In the genomic region with DNA sequence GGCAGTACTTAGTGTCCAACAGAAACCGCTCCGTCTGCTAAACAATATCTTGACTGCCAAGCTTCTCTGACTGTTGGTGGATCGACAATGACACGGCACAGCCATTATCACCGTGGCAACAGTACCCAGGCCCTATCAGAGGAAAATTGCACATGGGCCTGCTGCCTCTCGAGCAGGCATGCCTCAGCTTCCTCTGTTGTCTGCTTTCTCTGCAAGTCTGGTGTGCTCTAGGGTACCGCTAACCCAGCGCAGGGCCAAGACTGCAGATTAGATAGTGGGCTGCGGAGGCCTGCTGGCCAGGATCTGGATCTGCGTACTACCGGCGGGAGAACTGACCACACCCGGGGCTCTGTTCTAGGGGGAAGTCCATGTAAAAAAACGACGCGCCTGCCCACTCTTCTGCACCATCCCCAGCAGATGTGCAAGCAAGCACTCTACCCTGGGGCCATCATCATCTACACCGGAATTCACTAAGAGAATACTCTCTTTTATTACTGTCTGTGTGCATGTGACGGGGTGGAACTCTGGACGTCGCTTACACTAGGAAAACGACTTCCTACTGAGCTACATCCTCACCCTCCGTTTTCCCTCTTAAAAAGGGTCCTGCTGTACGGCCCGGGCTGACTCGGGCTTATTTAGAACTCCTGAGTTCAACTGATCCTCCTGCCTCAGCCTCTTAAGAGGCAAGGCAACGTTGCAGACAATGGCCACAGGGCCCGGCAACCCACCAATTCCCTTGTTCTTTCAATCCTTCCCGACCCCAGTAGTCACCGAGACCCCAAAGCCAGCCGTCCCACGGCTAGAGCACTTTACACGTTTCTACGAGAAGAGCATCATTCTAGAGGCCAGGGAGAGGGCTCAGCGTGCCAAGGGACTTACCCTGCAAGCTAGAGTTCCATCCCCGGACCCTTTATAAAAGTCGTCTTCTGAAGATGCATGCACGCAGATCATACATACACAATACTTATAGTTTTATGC, we compare ENCODE assay signal across 8 mouse cellular contexts. TPM values are rescaled to one million over a fixed set of nuclear protein-coding genes. Genes with fewer than 3 reads are reported as not detected.
A peak's percentile ranks its signal among the peaks of the same experiment; 100 is the strongest.
DNase-seq lines count a peak whose midpoint lies in the region; ATAC-seq and TF ChIP-seq lines count a peak whose summit lies in the region.

No protein-coding gene starts in this region.

- H3K9ac ChIP-seq in kidney, embryonic 16.5 days (replicated peaks; ENCODE audit: low read length): peak overlapping the region; percentile 92

- no peak for ATAC-seq in kidney, embryonic 16.5 days (ENCODE audit: low FRiP score, low TSS enrichment)

- 6% methylated on average over 37 of the region's 37 CpGs for WGBS in kidney, embryonic 16.5 days
- 11% methylated on average over 37 of the region's 37 CpGs for WGBS in forebrain, embryonic 10.5 days
- 3% methylated on average over 37 of the region's 37 CpGs for WGBS in olfactory bulb, adult 2 months

- no peak for TF ChIP-seq POLR2A in olfactory bulb, adult 2 months (IDR thresholded peaks at IDR 0.05; ENCODE audit: insufficient read depth, low read depth, low read length)

- H3K4me1 ChIP-seq in kidney, embryonic 16.5 days (ENCODE audit: insufficient read depth, low read length): peaks cover 26% of the 10 kb centered on the region
- H3K4me1 ChIP-seq in forebrain, embryonic 10.5 days: peaks cover 41% of the 10 kb centered on the region
- peaks cover 25% of the 10 kb centered on the region for H3K4me1 ChIP-seq in olfactory bulb, adult 2 months (ENCODE audit: control insufficient read depth, insufficient read depth, low read length)

- H3K27me3 ChIP-seq in kidney, embryonic 16.5 days (ENCODE audit: insufficient read depth, low read length): no peaks in the 10 kb centered on the region
- no peaks in the 10 kb centered on the region for H3K27me3 ChIP-seq in forebrain, embryonic 10.5 days (ENCODE audit: poor library complexity, severe bottlenecking)

- H3K36me3 ChIP-seq in kidney, embryonic 16.5 days (ENCODE audit: insufficient read depth, low read length): peaks cover 12% of the 10 kb centered on the region; the same call in 1 of the 2 replicates
- peaks cover 29% of the 10 kb centered on the region for H3K36me3 ChIP-seq in forebrain, embryonic 10.5 days (replicated peaks)

- H3K27ac ChIP-seq in kidney, embryonic 16.5 days (ENCODE audit: low read length): peak overlapping the region; percentile 52
- H3K27ac ChIP-seq in forebrain, embryonic 10.5 days: peak overlapping the region; percentile 89
- H3K27ac ChIP-seq in olfactory bulb, adult 2 months (ENCODE audit: insufficient read depth, low read depth, low read length): peak overlapping the region; percentile 65

- DNase-seq in kidney, postnatal 25 days: no peak
- DNase-seq in MN1 (ENCODE audit: low spot score) (peak; percentile 51), liver (peak; percentile 82)
- DNase-seq in forebrain, embryonic 10.5 days (ENCODE audit: extremely low spot score, low spot score): peak; percentile 37
- DNase-seq in frontal cortex, postnatal 36 days (ENCODE audit: low spot score in 2 of 2): no peak
- DNase-seq in testis, postnatal 10 days (ENCODE audit: low spot score): no peak

- H3K4me3 ChIP-seq in kidney, embryonic 16.5 days (ENCODE audit: low read length): peak overlapping the region; percentile 94
- peak overlapping the region; percentile 90 for H3K4me3 ChIP-seq in forebrain, embryonic 10.5 days
- peak overlapping the region; percentile 81 for H3K4me3 ChIP-seq in olfactory bulb, adult 2 months (ENCODE audit: insufficient read depth, low read depth, low read length)

- peak overlapping the region; percentile 92 for H3K4me2 ChIP-seq in kidney, embryonic 16.5 days (replicated peaks; ENCODE audit: low read depth, low read length)

- no peaks in the 10 kb centered on the region for H3K9me3 ChIP-seq in kidney, embryonic 16.5 days (ENCODE audit: low read length)
- H3K9me3 ChIP-seq in forebrain, embryonic 10.5 days: no peaks in the 10 kb centered on the region

- no peak for TF ChIP-seq CTCF in olfactory bulb, adult 2 months (IDR thresholded peaks at IDR 0.05; ENCODE audit: insufficient read depth, low read depth, low read length)

RNA-seq across cellular contexts. Expression of gene Glrx5, which starts 1.1 kb away (rescaled TPM):
- 162 and 174 TPM in 2 replicates for polyA plus RNA-seq in kidney, embryonic 16.5 days (2015; fragmentation: Nextera tagmentation; extraction: Ambion mirVana)
- 234 and 235 TPM in 2 replicates for polyA plus RNA-seq in forebrain, embryonic 10.5 days (2016; fragmentation: Nextera tagmentation; extraction: Ambion mirVana)
- polyA plus RNA-seq in olfactory bulb, adult 2 months (2012; ENCODE audit: insufficient read depth, insufficient read length, low replicate concordance, missing spikeins): not detected in 2 replicates

RNA-seq across cellular contexts. Expression of gene Syne3, which starts 21.8 kb away (rescaled TPM):
- polyA plus RNA-seq in kidney, embryonic 16.5 days (2015; fragmentation: Nextera tagmentation; extraction: Ambion mirVana): 0.51 and 1.1 TPM in 2 replicates
- polyA plus RNA-seq in forebrain, embryonic 10.5 days (2016; fragmentation: Nextera tagmentation; extraction: Ambion mirVana): 0.10 and 0.27 TPM in 2 replicates
- polyA plus RNA-seq in olfactory bulb, adult 2 months (2012; ENCODE audit: insufficient read depth, insufficient read length, low replicate concordance, missing spikeins): not detected in 2 replicates

Comparison
In these comparisons a context has a peak if more than half of its experiments do, and no peak if none do; other contexts are left out.
1. DNase-seq: peak in MN1 (single experiment), forebrain, embryonic 10.5 days (single experiment) and liver (single experiment); none in kidney, postnatal 25 days (0 of 2), frontal cortex, postnatal 36 days (0 of 2) and testis, postnatal 10 days (single experiment).
2. RNA of gene Glrx5, which starts 1.1 kb away (polyA plus RNA-seq): 234 to 235 TPM in forebrain, embryonic 10.5 days and 162 to 174 TPM in kidney, embryonic 16.5 days; not detected in olfactory bulb, adult 2 months; every median in the first group is over 100 times any median in the second.
3. Peak in every context shown above with its lines, with median percentiles within 50 percentile points of each other: H3K27ac ChIP-seq and H3K4me3 ChIP-seq.